ENCODE assay signal across 10 mouse cellular contexts in the genomic region with DNA sequence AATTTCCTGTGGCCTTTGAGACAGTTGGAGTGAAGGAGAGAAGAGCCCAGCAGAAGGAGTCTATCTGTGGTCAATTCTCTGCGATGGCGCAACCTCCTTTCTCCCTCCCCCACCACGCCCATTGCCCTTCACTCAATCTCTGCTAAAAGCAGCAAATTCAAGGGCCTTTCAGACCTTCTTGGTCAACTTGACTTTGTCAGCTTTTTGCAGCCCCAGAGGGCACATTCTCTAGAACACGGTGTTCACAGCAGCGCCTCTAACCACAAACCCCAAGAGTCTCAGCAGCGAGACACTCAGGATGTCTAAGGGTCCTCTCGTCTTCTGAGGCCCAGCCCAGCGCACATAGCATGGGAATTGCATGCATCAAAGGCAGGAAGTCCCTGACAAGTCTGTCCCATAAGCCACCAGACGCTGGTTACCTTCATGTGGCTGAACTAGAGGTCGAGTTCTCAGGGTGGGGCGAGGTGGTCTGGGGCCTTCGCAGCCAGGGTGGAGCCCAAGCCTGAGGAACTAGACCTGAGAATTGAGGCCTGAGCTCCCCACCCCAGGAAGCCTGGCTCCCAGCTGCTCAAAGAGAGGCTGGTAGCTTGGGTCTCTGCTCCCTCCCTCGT. TPM values are rescaled to one million over a fixed set of nuclear protein-coding genes. Genes with fewer than 3 reads are reported as not detected.
DNase-seq lines count a peak whose midpoint lies in the region; ATAC-seq and TF ChIP-seq lines count a peak whose summit lies in the region.
"Had no signal": no experiment of that assay in that cellular context is flagged by ENCODE, and none has a peak within 500 bp of the region (broad histone marks: within the 10 kb centered on the region; RNA-seq: fewer than 3 reads in every experiment).

No protein-coding gene starts in this region.

- peaks cover 10% of the 10 kb centered on the region; the same call in 1 of the 2 replicates for H3K4me1 ChIP-seq in lung, embryonic 14.5 days (ENCODE audit: insufficient read depth)
- peaks cover 10% of the 10 kb centered on the region for H3K4me1 ChIP-seq in stomach, embryonic 16.5 days (ENCODE audit: control insufficient read depth, insufficient read depth, low read length)
- H3K4me1 ChIP-seq in forebrain, embryonic 13.5 days: no peaks in the 10 kb centered on the region
- no peaks in the 10 kb centered on the region for H3K4me1 ChIP-seq in hindbrain, embryonic 11.5 days (replicated peaks; ENCODE audit: control insufficient read depth, insufficient read depth, low read length)
- H3K4me1 ChIP-seq: neural tube, embryonic 12.5 days had no signal

- no peak overlapping the region for H3K4me2 ChIP-seq in lung, embryonic 14.5 days
- H3K4me2 ChIP-seq in stomach, embryonic 16.5 days (ENCODE audit: low read depth, low read length): no peak overlapping the region
- H3K4me2 ChIP-seq in forebrain, embryonic 13.5 days: no peak overlapping the region
- no peak overlapping the region for H3K4me2 ChIP-seq in hindbrain, embryonic 11.5 days (replicated peaks; ENCODE audit: low read depth, low read length)
- H3K4me2 ChIP-seq: neural tube, embryonic 12.5 days had no signal

- WGBS in lung, embryonic 14.5 days: 49% methylated on average over 13 of the region's 13 CpGs
- WGBS in stomach, embryonic 16.5 days: 62% methylated on average over 13 of the region's 13 CpGs
- WGBS in forebrain, embryonic 13.5 days: 84% methylated on average over 13 of the region's 13 CpGs
- 72% methylated on average over 13 of the region's 13 CpGs for WGBS in hindbrain, embryonic 11.5 days

- H3K4me3 ChIP-seq in lung, embryonic 14.5 days (ENCODE audit: low read depth, low read length): no peak overlapping the region
- H3K4me3 ChIP-seq in stomach, embryonic 16.5 days (replicated peaks; ENCODE audit: low read length): no peak overlapping the region
- no peak overlapping the region for H3K4me3 ChIP-seq in forebrain, embryonic 13.5 days
- no peak overlapping the region for H3K4me3 ChIP-seq in hindbrain, embryonic 11.5 days (ENCODE audit: low read depth, low read length)
- H3K4me3 ChIP-seq: neural tube, embryonic 12.5 days had no signal

- H3K27ac ChIP-seq in lung, embryonic 14.5 days (ENCODE audit: low read depth): peak overlapping the region; percentile 63; the same call in 1 of the 2 replicates
- peak overlapping the region; percentile 31 for H3K27ac ChIP-seq in stomach, embryonic 16.5 days (ENCODE audit: low read length)
- no peak overlapping the region for H3K27ac ChIP-seq in forebrain, embryonic 13.5 days
- no peak overlapping the region for H3K27ac ChIP-seq in hindbrain, embryonic 11.5 days (ENCODE audit: low read depth, low read length)
- H3K27ac ChIP-seq: neural tube, embryonic 12.5 days had no signal

- intact Hi-C loops in heart, postnatal 25 days (cut with DNase I): no loop called here

- H3K9ac ChIP-seq in lung, embryonic 14.5 days: no peak overlapping the region
- H3K9ac ChIP-seq in stomach, embryonic 16.5 days (ENCODE audit: low read length): no peak overlapping the region
- H3K9ac ChIP-seq in forebrain, embryonic 13.5 days: no peak overlapping the region
- H3K9ac ChIP-seq in hindbrain, embryonic 11.5 days (ENCODE audit: low read depth, low read length): no peak overlapping the region
- H3K9ac ChIP-seq: neural tube, embryonic 12.5 days had no signal

- no peak for TF ChIP-seq CTCF in lung, embryonic 14.5 days (IDR thresholded peaks at IDR 0.05; ENCODE audit: low read depth)

- no peaks in the 10 kb centered on the region for H3K27me3 ChIP-seq in lung, embryonic 14.5 days (ENCODE audit: insufficient read depth, low read length)
- H3K27me3 ChIP-seq in stomach, embryonic 16.5 days (ENCODE audit: control insufficient read depth, insufficient read depth, low read length): no peaks in the 10 kb centered on the region
- no peaks in the 10 kb centered on the region for H3K27me3 ChIP-seq in forebrain, embryonic 13.5 days
- H3K27me3 ChIP-seq in hindbrain, embryonic 11.5 days (ENCODE audit: control insufficient read depth, insufficient read depth, low read length): no peaks in the 10 kb centered on the region
- H3K27me3 ChIP-seq: neural tube, embryonic 12.5 days had no signal

- peak; percentile 86 for ATAC-seq in granulocyte monocyte progenitor cell, adult 5-6 weeks (replicated peaks; ENCODE audit: poor library complexity, severe bottlenecking)
- peak; percentile 60 for ATAC-seq in lung, embryonic 14.5 days (ENCODE audit: insufficient read depth)
- ATAC-seq in stomach, embryonic 16.5 days (ENCODE audit: insufficient read depth, low FRiP score): 0 out of 2 replicates have a peak, but pooled peaks have one; percentile 57
- no peak for ATAC-seq in forebrain, embryonic 13.5 days
- ATAC-seq in hindbrain, embryonic 11.5 days (ENCODE audit: low FRiP score): no peak

- H3K9me3 ChIP-seq in lung, embryonic 14.5 days (ENCODE audit: low read depth, low read length): peaks cover 3% of the 10 kb centered on the region; the same call in 1 of the 2 replicates
- no peaks in the 10 kb centered on the region for H3K9me3 ChIP-seq in stomach, embryonic 16.5 days (replicated peaks; ENCODE audit: control insufficient read depth, low read length)
- no peaks in the 10 kb centered on the region for H3K9me3 ChIP-seq in forebrain, embryonic 13.5 days (replicated peaks)
- H3K9me3 ChIP-seq in hindbrain, embryonic 11.5 days (ENCODE audit: control insufficient read depth, low read length): no peaks in the 10 kb centered on the region
- H3K9me3 ChIP-seq: neural tube, embryonic 12.5 days had no signal

- H3K36me3 ChIP-seq in lung, embryonic 14.5 days (ENCODE audit: insufficient read depth): no peaks in the 10 kb centered on the region
- H3K36me3 ChIP-seq in stomach, embryonic 16.5 days (ENCODE audit: control insufficient read depth, insufficient read depth, low read length): no peaks in the 10 kb centered on the region
- H3K36me3 ChIP-seq in forebrain, embryonic 13.5 days (ENCODE audit: poor library complexity, severe bottlenecking): no peaks in the 10 kb centered on the region
- no peaks in the 10 kb centered on the region for H3K36me3 ChIP-seq in hindbrain, embryonic 11.5 days (ENCODE audit: control insufficient read depth, insufficient read depth, low read length)
- H3K36me3 ChIP-seq: G1E; neural tube, embryonic 12.5 days had no signal

- DNase-seq in heart, adult 18-20 months: peak; percentile 44 to 65
- no peak for DNase-seq in heart, postnatal 25 days (ENCODE audit: low spot score)
- peak; percentile 45 for DNase-seq in lung, embryonic 14.5 days
- DNase-seq in urinary bladder, postnatal 25 days (ENCODE audit: low spot score): no peak
- DNase-seq in hindbrain, embryonic 11.5 days (ENCODE audit: low spot score): no peak

RNA-seq across cellular contexts. Expression of gene Kpna2, which starts 37.8 kb away (rescaled TPM):
- 10 to 100 TPM; 70.1 to 72.1 TPM for total RNA-seq in heart, adult 18-20 months (2021)
- 10 to 100 TPM; 69.0 to 75.5 TPM for total RNA-seq in heart, postnatal 25 days (2021)
- total RNA-seq in granulocyte monocyte progenitor cell, adult 5-6 weeks (2014; fragmentation: Nextera tagmentation): 103 and 134 TPM in 2 replicates
- 261 and 287 TPM in 2 replicates for total RNA-seq in granulocyte monocyte progenitor cell, adult 5-6 weeks (2017)
- 563 and 575 TPM in 2 replicates for polyA plus RNA-seq in lung, embryonic 14.5 days (2014; fragmentation: Nextera tagmentation; extraction: Ambion mirVana)
- polyA plus RNA-seq in stomach, embryonic 16.5 days (2015; fragmentation: Nextera tagmentation; extraction: Ambion mirVana): 297 and 327 TPM in 2 replicates
- 481 and 506 TPM in 2 replicates for polyA plus RNA-seq in forebrain, embryonic 13.5 days (2015; fragmentation: Nextera tagmentation; extraction: Ambion mirVana)
- 581 and 643 TPM in 2 replicates for polyA plus RNA-seq in hindbrain, embryonic 11.5 days (2014; fragmentation: Nextera tagmentation; extraction: Ambion mirVana)

RNA-seq across cellular contexts. Expression of gene Smurf2, which starts 41.1 kb away (rescaled TPM):
- 10 to 100 TPM; 36.1 to 37.0 TPM for total RNA-seq in heart, adult 18-20 months (2021)
- 10 to 100 TPM; 35.4 to 41.0 TPM for total RNA-seq in heart, postnatal 25 days (2021)
- 18.2 and 23.2 TPM in 2 replicates for total RNA-seq in granulocyte monocyte progenitor cell, adult 5-6 weeks (2014; fragmentation: Nextera tagmentation)
- 34.8 and 43.4 TPM in 2 replicates for total RNA-seq in granulocyte monocyte progenitor cell, adult 5-6 weeks (2017)
- 21.5 and 23.3 TPM in 2 replicates for polyA plus RNA-seq in lung, embryonic 14.5 days (2014; fragmentation: Nextera tagmentation; extraction: Ambion mirVana)
- 11.4 and 14.2 TPM in 2 replicates for polyA plus RNA-seq in stomach, embryonic 16.5 days (2015; fragmentation: Nextera tagmentation; extraction: Ambion mirVana)
- polyA plus RNA-seq in forebrain, embryonic 13.5 days (2015; fragmentation: Nextera tagmentation; extraction: Ambion mirVana): 15.9 and 16.0 TPM in 2 replicates
- 19.0 and 25.0 TPM in 2 replicates for polyA plus RNA-seq in hindbrain, embryonic 11.5 days (2014; fragmentation: Nextera tagmentation; extraction: Ambion mirVana)

Comparison
In these comparisons a context has a peak if more than half of its experiments do, and no peak if none do; other contexts are left out.
1. DNase-seq: peak in heart, adult 18-20 months (2 of 2) and lung, embryonic 14.5 days (single experiment); none in heart, postnatal 25 days (single experiment), urinary bladder, postnatal 25 days (single experiment) and hindbrain, embryonic 11.5 days (single experiment).
2. ATAC-seq: peak in granulocyte monocyte progenitor cell, adult 5-6 weeks (single experiment), lung, embryonic 14.5 days (single experiment) and stomach, embryonic 16.5 days (single experiment); none in forebrain, embryonic 13.5 days (single experiment) and hindbrain, embryonic 11.5 days (single experiment).
3. H3K27ac ChIP-seq: peak in lung, embryonic 14.5 days (single experiment) and stomach, embryonic 16.5 days (single experiment); none in forebrain, embryonic 13.5 days (single experiment) and hindbrain, embryonic 11.5 days (single experiment).